Mouse (Mus musculus) bone marrow, adult 2 months (tissue): Measurements from ENCODE around the gene Ppfia4.

ENCODE experiments used
- CTCF ChIP-seq: fragments of 200-500 bp; IDR thresholded peaks from 2 replicates; pipeline ENCODE4 v1.5.1; 2011; ENCODE audit warnings: low read length, control low read depth; ENCODE audit not compliant: control insufficient read depth, insufficient read depth
- POLR2A ChIP-seq: fragments of 200-500 bp; IDR thresholded peaks from 2 replicates; pipeline ENCODE4 v1.6.1; 2011; ENCODE audit warnings: low read depth, mild to moderate bottlenecking, control low read depth, low read length, borderline replicate concordance; ENCODE audit not compliant: control insufficient read depth

DNA sequence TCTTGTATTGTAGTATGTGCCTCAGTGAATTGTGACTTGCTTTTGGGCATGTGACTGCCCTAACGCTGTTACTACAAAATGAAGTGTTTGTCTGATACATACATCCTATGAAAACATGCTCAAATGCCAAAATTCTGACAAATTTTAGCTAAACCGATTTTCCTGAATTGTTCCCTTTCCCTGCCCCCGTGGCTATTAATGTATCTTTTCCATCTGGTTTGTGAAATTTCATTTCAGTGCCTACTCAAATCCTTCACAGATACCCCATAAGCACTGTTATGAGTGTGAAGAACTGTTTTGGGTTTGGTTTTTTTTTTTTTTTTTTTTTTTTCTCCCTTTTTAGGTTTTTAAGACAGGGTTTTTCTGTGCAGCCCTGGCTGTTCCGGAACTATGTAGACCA lies 12.3 kb upstream of the Ppfia4 start:
- no peak for TF ChIP-seq POLR2A
- no peak for TF ChIP-seq CTCF
